Mouse (Mus musculus): ENCODE measurements at regions not wholly inside any gene's neighbourhood (a gene's known extent, or its start where the extent isn't known, plus 50 kb on each side); places are given as distances from the start of the nearest gene placed in this dataset.
"Not testable (repeated sequence)": the region's sequence is repeated elsewhere in the genome, so short reads cannot be mapped to it uniquely, and the experiment has no call there.

DNA sequence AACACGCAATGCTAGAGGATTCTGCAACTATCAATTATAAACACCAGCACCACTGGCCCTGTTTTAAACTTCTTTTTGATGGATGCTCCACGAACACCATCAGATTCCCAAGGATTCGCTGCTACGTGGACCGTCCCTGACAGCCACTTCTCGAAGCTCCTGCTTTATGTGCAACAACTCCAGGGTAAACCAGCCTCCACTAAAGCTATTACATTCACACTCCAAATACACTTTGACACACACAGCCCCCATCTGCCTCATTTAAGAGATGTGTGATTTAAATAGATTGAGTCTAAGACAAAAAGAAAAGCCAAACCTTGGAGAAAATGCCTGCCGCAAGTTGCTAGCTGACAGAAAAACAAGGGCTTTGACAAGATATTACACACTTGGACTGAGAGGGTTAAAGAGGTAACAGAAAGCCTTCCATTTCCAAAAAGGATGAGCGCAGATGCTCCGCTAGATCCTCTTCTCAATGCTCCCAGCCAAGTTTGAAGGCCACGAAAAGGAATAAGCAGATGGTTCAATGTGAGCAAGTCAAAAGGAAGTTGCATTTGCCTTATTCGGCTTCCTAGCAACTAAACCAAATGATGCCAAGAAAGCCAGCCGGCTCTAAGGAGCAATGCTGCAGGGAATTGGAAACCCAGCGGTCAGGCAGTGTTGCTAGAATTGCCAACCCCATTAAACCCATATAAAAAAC, 54.0 kb upstream of the Cnep1r1 start:
- Histone ChIP-seq H3K4me3 (ENCODE audit: low read depth, low read length) (no peak overlapping the region), H3K9me3 (ENCODE audit: control insufficient read depth, low read length) (no peaks in the 10 kb centered on the region), H3K9ac (ENCODE audit: low read length) (no peak overlapping the region), H3K27me3 (ENCODE audit: control insufficient read depth, insufficient read depth, low read length) (no peaks in the 10 kb centered on the region), H3K4me1 (ENCODE audit: control insufficient read depth, insufficient read depth, low read length) (no peaks in the 10 kb centered on the region), H3K36me3 (ENCODE audit: control insufficient read depth, insufficient read depth, low read length) (no peaks in the 10 kb centered on the region), H3K4me2 (no peak overlapping the region), H3K27ac (ENCODE audit: low read depth, low read length) (no peak overlapping the region)
- WGBS, result 89% methylated on average over 13 of the region's 13 CpGs
- DNase-seq (ENCODE audit: low spot score, missing footprints), result no peak
- no peak for ATAC-seq (ENCODE audit: low FRiP score)

DNA sequence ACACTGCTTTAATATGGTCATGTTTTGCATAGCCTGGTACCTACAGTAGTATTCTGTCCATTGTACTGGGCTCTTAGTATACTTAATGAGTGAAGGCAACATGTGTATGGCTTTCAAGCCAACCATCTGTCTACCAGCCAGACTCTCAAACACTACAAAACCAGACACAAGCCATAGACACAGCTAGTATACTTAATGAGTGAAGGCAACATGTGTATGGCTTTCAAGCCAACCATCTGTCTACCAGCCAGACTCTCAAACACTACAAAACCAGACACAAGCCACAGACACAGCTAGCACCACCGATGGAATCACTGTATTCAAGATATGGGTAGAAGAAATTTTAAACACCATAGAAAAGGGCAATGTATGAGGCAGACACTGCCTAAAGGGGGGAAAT, 59.5 kb upstream of the Cnep1r1 start:
- H3K27me3 ChIP-seq (ENCODE audit: control insufficient read depth, insufficient read depth, low read length); H3K36me3 ChIP-seq (ENCODE audit: control insufficient read depth, insufficient read depth, low read length); H3K4me2 ChIP-seq; H3K9me3 ChIP-seq (ENCODE audit: control insufficient read depth, low read length); H3K9ac ChIP-seq (ENCODE audit: low read length); DNase-seq (ENCODE audit: low spot score, missing footprints); H3K27ac ChIP-seq (ENCODE audit: low read depth, low read length); H3K4me1 ChIP-seq (ENCODE audit: control insufficient read depth, insufficient read depth, low read length); H3K4me3 ChIP-seq (ENCODE audit: low read depth, low read length); ATAC-seq (ENCODE audit: low FRiP score): not testable (repeated sequence)
- WGBS, result 86% methylated on average over 1 of the region's 1 CpGs

DNA sequence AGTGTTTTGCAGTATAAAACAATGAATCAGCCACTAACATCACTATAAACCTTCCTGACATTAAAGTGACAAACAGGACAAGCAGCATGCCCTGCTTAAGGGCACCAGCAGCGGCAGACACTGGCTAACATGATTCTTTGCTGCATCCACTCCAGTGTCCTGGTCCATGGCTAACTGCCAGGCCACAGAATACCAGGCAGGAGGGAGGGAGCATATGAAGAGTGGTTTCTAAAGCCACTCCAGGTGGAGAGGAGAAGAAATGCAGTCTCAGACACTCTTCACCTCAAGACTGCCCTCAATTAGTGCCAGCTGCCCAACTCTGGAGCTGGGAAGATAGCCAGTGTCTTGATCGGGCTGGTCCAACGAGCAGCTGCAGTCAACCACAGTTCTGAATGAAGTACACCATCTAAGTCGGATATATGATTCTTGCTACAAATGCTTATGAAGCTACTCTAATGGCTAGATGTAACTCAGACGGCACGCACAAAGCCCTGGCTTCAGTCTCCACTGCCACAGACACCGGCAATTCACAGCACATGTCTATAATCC, 60.8 kb upstream of the Cnep1r1 start:
- Histone ChIP-seq H3K9ac (ENCODE audit: low read length) (no peak overlapping the region), H3K36me3 (ENCODE audit: control insufficient read depth, insufficient read depth, low read length) (no peaks in the 10 kb centered on the region), H3K27me3 (ENCODE audit: control insufficient read depth, insufficient read depth, low read length) (no peaks in the 10 kb centered on the region), H3K4me1 (ENCODE audit: control insufficient read depth, insufficient read depth, low read length) (no peaks in the 10 kb centered on the region), H3K9me3 (ENCODE audit: control insufficient read depth, low read length) (no peaks in the 10 kb centered on the region), H3K4me2 (no peak overlapping the region), H3K4me3 (ENCODE audit: low read depth, low read length) (no peak overlapping the region), H3K27ac (ENCODE audit: low read depth, low read length) (no peak overlapping the region)
- no peak for ATAC-seq (ENCODE audit: low FRiP score)
- 93% methylated on average over 7 of the region's 7 CpGs for WGBS
- DNase-seq (ENCODE audit: low spot score, missing footprints), result no peak

DNA sequence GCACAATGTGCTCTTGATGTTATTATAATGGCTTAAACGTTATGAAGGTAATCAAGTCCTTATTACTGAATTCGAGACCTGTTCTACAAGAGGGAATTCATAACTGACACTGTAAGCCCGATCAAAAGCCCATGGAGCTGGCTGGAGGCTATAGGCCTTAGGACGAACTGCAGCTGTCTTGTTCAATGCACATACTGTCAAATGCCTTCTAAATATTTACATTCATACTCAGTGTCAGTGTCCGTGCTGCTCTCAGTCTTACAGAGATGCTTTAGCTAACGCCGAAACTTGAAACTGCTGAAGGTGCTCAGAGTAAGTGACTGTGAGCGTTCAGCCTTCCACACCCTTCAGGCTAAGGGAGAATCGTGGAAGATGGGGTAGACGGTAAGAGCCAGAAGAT, 67.9 kb upstream of the Cnep1r1 start:
- no peak overlapping the region for H3K9ac ChIP-seq (ENCODE audit: low read length)
- 84% methylated on average over 10 of the region's 10 CpGs for whole genome bisulfite sequencing
- no peak overlapping the region for H3K27ac ChIP-seq (ENCODE audit: low read depth, low read length)
- H3K27me3 ChIP-seq (ENCODE audit: control insufficient read depth, insufficient read depth, low read length), result no peaks in the 10 kb centered on the region
- H3K9me3 ChIP-seq (ENCODE audit: control insufficient read depth, low read length), result no peaks in the 10 kb centered on the region
- DNase-seq (ENCODE audit: low spot score, missing footprints) (no peak), ATAC-seq (ENCODE audit: low FRiP score) (no peak)
- H3K36me3 ChIP-seq (ENCODE audit: control insufficient read depth, insufficient read depth, low read length), result no peaks in the 10 kb centered on the region
- H3K4me3 ChIP-seq (ENCODE audit: low read depth, low read length), result no peak overlapping the region
- no peaks in the 10 kb centered on the region for H3K4me1 ChIP-seq (ENCODE audit: control insufficient read depth, insufficient read depth, low read length)
- H3K4me2 ChIP-seq, result no peak overlapping the region

DNA sequence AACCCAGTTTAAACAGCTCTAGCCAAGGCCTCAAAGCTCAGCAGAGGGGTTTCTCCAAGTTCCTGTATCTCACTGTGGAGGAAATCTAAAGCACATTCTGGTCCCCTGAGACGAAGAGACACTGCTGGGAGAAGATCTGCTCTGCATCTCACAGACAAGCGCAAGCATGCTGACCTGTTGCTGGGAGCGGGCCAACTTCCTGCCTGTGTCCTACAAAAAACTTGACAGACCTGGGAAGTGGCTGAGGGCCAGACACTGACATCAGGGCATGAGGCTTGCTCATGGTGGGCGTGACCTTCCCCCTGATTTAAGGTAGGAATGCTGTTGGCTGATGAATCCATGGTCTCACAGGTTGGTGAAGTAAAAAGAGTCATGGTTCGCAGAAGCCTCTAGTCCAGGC, 69.5 kb upstream of the Cnep1r1 start:
- no peaks in the 10 kb centered on the region for H3K36me3 ChIP-seq (ENCODE audit: control insufficient read depth, insufficient read depth, low read length)
- H3K4me1 ChIP-seq (ENCODE audit: control insufficient read depth, insufficient read depth, low read length), result no peaks in the 10 kb centered on the region
- H3K4me3 ChIP-seq (ENCODE audit: low read depth, low read length), result no peak overlapping the region
- no peak for ATAC-seq (ENCODE audit: low FRiP score)
- H3K9ac ChIP-seq (ENCODE audit: low read length), result no peak overlapping the region
- no peaks in the 10 kb centered on the region for H3K27me3 ChIP-seq (ENCODE audit: control insufficient read depth, insufficient read depth, low read length)
- 78% methylated on average over 5 of the region's 5 CpGs for WGBS
- no peaks in the 10 kb centered on the region for H3K9me3 ChIP-seq (ENCODE audit: control insufficient read depth, low read length)
- no peak overlapping the region for H3K27ac ChIP-seq (ENCODE audit: low read depth, low read length)
- no peak for DNase-seq (ENCODE audit: low spot score, missing footprints)
- no peak overlapping the region for H3K4me2 ChIP-seq

DNA sequence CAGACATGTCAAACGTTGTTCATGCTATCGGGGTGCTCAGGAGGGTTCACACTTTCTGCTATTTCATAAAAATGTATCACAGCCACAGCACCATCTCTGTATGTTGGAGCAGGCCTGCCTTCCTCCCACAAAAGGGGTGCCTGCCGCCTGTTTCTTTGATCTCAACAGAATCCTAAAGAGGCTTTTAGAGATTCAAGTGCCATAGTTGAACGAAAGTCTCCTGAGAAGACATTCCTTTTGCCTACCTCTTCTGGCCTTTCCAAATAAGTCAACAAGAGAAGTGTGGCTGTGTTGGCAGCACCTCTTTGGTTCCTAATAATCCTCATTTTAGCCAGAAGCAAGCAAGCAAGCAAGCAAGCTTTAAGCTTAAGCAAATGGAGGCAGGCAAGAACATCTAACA, 72.6 kb upstream of the Cnep1r1 start:
- Histone ChIP-seq H3K4me1 (ENCODE audit: control insufficient read depth, insufficient read depth, low read length) (no peaks in the 10 kb centered on the region), H3K4me3 (ENCODE audit: low read depth, low read length) (no peak overlapping the region), H3K27me3 (ENCODE audit: control insufficient read depth, insufficient read depth, low read length) (no peaks in the 10 kb centered on the region), H3K9me3 (ENCODE audit: control insufficient read depth, low read length) (no peaks in the 10 kb centered on the region), H3K27ac (ENCODE audit: low read depth, low read length) (no peak overlapping the region), H3K4me2 (no peak overlapping the region), H3K36me3 (ENCODE audit: control insufficient read depth, insufficient read depth, low read length) (no peaks in the 10 kb centered on the region), H3K9ac (ENCODE audit: low read length) (no peak overlapping the region)
- 74% methylated on average over 4 of the region's 4 CpGs for WGBS
- ATAC-seq (ENCODE audit: low FRiP score) (no peak), DNase-seq (ENCODE audit: low spot score, missing footprints) (peak; percentile 66)

DNA sequence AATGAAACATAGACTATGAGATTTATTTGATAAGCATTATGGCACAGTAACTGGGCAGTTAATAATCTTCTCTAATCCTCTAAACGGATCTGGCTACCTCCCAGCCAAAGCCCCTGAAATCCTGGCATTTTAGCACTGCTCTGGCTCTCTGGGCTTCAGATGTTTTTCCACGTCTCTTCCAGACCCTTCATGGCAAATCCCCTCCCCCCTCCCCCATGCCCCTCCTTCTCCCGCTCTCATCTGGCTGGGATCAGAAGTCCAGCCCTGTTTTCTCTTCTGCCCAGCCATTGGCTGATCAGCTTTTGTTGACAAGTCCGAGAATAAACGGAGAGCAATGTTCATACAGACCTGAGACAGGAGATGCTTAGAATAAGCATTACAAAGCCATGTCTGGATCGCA, 79.3 kb upstream of the Cnep1r1 start:
- Histone ChIP-seq H3K4me3 (ENCODE audit: low read depth, low read length) (no peak overlapping the region), H3K4me1 (ENCODE audit: control insufficient read depth, insufficient read depth, low read length) (no peaks in the 10 kb centered on the region), H3K4me2 (no peak overlapping the region), H3K36me3 (ENCODE audit: control insufficient read depth, insufficient read depth, low read length) (no peaks in the 10 kb centered on the region), H3K9ac (ENCODE audit: low read length) (no peak overlapping the region), H3K9me3 (ENCODE audit: control insufficient read depth, low read length) (no peaks in the 10 kb centered on the region), H3K27me3 (ENCODE audit: control insufficient read depth, insufficient read depth, low read length) (no peaks in the 10 kb centered on the region), H3K27ac (ENCODE audit: low read depth, low read length) (no peak overlapping the region)
- 27% methylated on average over 6 of the region's 6 CpGs for WGBS
- ATAC-seq (ENCODE audit: low FRiP score), result 0 out of 2 replicates have a peak, but pooled peaks have one; percentile 38
- peak; percentile 83 for DNase-seq (ENCODE audit: low spot score, missing footprints)

DNA sequence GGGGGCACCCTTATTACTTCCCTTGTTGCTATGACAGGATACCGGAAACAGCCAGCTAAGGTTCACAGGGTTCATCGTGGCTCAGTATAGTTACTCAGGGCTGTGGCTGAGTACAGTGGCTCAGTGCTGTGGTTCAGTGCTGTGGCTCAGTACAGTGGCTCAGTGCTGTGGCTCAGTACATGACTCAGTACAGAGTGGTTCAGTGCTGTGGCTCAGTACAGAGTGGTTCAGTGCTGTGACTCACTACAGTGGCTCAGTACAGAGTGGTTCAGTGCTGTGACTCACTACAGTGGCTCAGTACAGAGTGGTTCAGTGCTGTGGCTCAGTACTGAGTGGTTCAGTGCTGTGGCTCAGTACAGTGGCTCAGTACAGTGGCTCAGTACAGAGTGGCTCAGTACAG, 78.6 kb upstream of the Zfp423 start:
- H3K27me3 ChIP-seq (ENCODE audit: control insufficient read depth, insufficient read depth, low read length), result no peaks in the 10 kb centered on the region
- no peak overlapping the region for H3K4me2 ChIP-seq
- H3K4me3 ChIP-seq (ENCODE audit: low read depth, low read length), result no peak overlapping the region
- H3K36me3 ChIP-seq (ENCODE audit: control insufficient read depth, insufficient read depth, low read length), result no peaks in the 10 kb centered on the region
- ATAC-seq (ENCODE audit: low FRiP score) (no peak), DNase-seq (ENCODE audit: low spot score, missing footprints) (peak; percentile 47)
- 82% methylated on average over 2 of the region's 2 CpGs for WGBS
- H3K9me3 ChIP-seq (ENCODE audit: control insufficient read depth, low read length), result no peaks in the 10 kb centered on the region
- no peak overlapping the region for H3K27ac ChIP-seq (ENCODE audit: low read depth, low read length)
- no peaks in the 10 kb centered on the region for H3K4me1 ChIP-seq (ENCODE audit: control insufficient read depth, insufficient read depth, low read length)
- H3K9ac ChIP-seq (ENCODE audit: low read length), result no peak overlapping the region

DNA sequence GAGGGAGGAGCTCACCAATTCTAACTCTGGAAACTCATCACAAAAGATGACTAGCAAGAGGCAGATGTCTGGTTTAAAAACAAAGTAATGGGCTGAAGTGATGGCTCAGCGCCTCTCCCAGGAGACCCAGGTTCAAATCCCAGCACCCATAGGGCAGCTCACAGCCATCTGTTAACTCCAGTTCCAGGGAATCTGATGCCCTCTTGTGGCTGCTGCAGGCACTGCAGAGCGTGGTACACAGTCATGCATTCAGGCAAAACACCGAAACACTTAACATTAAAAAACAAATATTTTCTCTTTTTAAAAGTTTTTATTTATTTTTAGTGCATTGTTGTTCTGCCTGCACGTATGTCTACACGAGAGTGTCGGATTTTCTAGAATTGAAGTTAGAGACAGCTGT, 73.7 kb upstream of the Zfp423 start:
- H3K27ac ChIP-seq (ENCODE audit: low read depth, low read length), result no peak overlapping the region
- 75% methylated on average over 6 of the region's 6 CpGs for WGBS
- peak; percentile 78 for DNase-seq (ENCODE audit: low spot score, missing footprints)
- H3K4me3 ChIP-seq (ENCODE audit: low read depth, low read length), result no peak overlapping the region
- no peak for ATAC-seq (ENCODE audit: low FRiP score)
- H3K36me3 ChIP-seq (ENCODE audit: control insufficient read depth, insufficient read depth, low read length), result no peaks in the 10 kb centered on the region
- H3K9me3 ChIP-seq (ENCODE audit: control insufficient read depth, low read length), result no peaks in the 10 kb centered on the region
- H3K4me1 ChIP-seq (ENCODE audit: control insufficient read depth, insufficient read depth, low read length), result no peaks in the 10 kb centered on the region
- H3K4me2 ChIP-seq, result no peak overlapping the region
- H3K27me3 ChIP-seq (ENCODE audit: control insufficient read depth, insufficient read depth, low read length), result no peaks in the 10 kb centered on the region
- H3K9ac ChIP-seq (ENCODE audit: low read length), result no peak overlapping the region
